Comparison of ENCODE assay signal across 15 mouse cellular contexts in the genomic region with DNA sequence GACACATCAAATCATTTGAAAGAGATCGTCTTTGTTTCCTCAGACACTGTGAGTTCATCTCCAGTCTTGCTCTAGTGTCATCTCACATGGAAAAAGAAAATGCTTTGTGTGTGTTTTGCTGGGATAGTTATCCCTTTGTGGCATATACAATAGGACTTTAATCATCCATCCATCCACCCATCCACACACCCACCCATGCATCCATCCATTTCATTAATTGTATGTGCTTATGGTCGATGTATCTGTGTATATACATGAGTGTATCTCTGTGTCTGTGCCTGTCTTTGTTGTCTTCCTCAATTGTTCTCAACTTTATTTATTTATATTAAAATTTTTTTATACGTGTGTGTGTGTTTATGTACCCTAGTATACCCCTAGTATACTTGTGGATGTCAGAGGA.
"Had no signal": no experiment of that assay in that cellular context is flagged by ENCODE, and none has a peak within 500 bp of the region (broad histone marks: within the 10 kb centered on the region; RNA-seq: fewer than 3 reads in every experiment).

No protein-coding gene starts in this region.

- H3K9me3 ChIP-seq: kidney, embryonic 15.5 days; liver, embryonic 13.5 days had no signal

- H3K4me3 ChIP-seq: kidney, embryonic 15.5 days; left cerebral cortex, adult 2 months; liver, embryonic 13.5 days had no signal

- H3K4me2 ChIP-seq: kidney, embryonic 15.5 days; liver, embryonic 13.5 days had no signal

- H3K9ac ChIP-seq: kidney, embryonic 15.5 days; liver, embryonic 13.5 days had no signal

- H3K27me3 ChIP-seq: kidney, embryonic 15.5 days; liver, embryonic 13.5 days had no signal

- H3K4me1 ChIP-seq: kidney, embryonic 15.5 days; liver, embryonic 13.5 days had no signal

- H3K27ac ChIP-seq: kidney, embryonic 15.5 days; left cerebral cortex, adult 2 months; liver, embryonic 13.5 days had no signal

- H3K36me3 ChIP-seq: kidney, embryonic 15.5 days; liver, embryonic 13.5 days had no signal

- DNase-seq: kidney, adult 11 months; kidney, adult 8-10 months; kidney, postnatal 10 days; kidney, postnatal 36 days; layer of hippocampus, postnatal 36 days; liver, embryonic 13.5 days; lung, adult 2 months; lung, postnatal 14 days; lung, postnatal 4 days; right cerebral cortex, postnatal 25 days; spleen, adult 18-20 months; thymus, adult 18-20 months; thymus, postnatal 4 days had no signal
